Mouse (Mus musculus) kidney, embryonic 16.5 days (tissue): Measurements from ENCODE around the gene Gm9268. TPM values are rescaled to one million over a fixed set of nuclear protein-coding genes. Genes with fewer than 3 reads are reported as not detected.
"Not testable (repeated sequence)": the region's sequence is repeated elsewhere in the genome, so short reads cannot be mapped to it uniquely, and the experiment has no call there.

Experiments
- ATAC-seq: fragments of 200-750 bp; cut with Nextera tagmentation; 2 replicates; pipeline ENCODE4 v1.8.0; 2017; ENCODE audit warnings: moderate TSS enrichment; ENCODE audit not compliant: low FRiP score, low TSS enrichment
- H3K27ac ChIP-seq: fragments of 300-500 bp; sonication (generic); 2 replicates; pipeline ENCODE4 v1.5.1; 2014; ENCODE audit warnings: low read length
- H3K27me3 ChIP-seq: fragments of 300-500 bp; sonication (generic); 2 replicates; pipeline ENCODE4 v1.6.1; 2014; ENCODE audit warnings: low read length, control low read depth, mixed read lengths; ENCODE audit not compliant: insufficient read depth
- H3K36me3 ChIP-seq: fragments of 300-500 bp; sonication (generic); 2 replicates; pipeline ENCODE4 v1.6.1; 2014; ENCODE audit warnings: low read length, control low read depth, mixed read lengths; ENCODE audit not compliant: insufficient read depth
- H3K4me1 ChIP-seq: fragments of 300-500 bp; sonication (generic); 2 replicates; pipeline ENCODE4 v1.6.1; 2014; ENCODE audit warnings: low read length, control low read depth, mixed read lengths; ENCODE audit not compliant: insufficient read depth
- H3K4me2 ChIP-seq: fragments of 300-500 bp; sonication (generic); replicated peaks from 2 replicates; pipeline ENCODE4 v1.6.1; 2014; ENCODE audit warnings: low read depth, low read length
- H3K4me3 ChIP-seq: fragments of 300-500 bp; sonication (generic); 2 replicates; pipeline ENCODE4 v1.5.1; 2014; ENCODE audit warnings: mild to moderate bottlenecking, low read length
- H3K9ac ChIP-seq: fragments of 300-500 bp; sonication (generic); replicated peaks from 2 replicates; pipeline ENCODE4 v1.6.1; 2014; ENCODE audit warnings: low read length
- H3K9me3 ChIP-seq: fragments of 300-500 bp; sonication (generic); 2 replicates; pipeline ENCODE4 v1.6.1; 2016; ENCODE audit warnings: low read length, control low read depth
- WGBS: fragments of 180-500 bp; shearing (Covaris S2); extraction: QIAGEN DNeasy Blood & Tissue Kit; methylation state at CpG from one replicate; pipeline ENCODE4 v1.1.7; 2014; 5-methylcytosine and 5-hydroxymethylcytosine counted together
- polyA plus RNA-seq: library from polyadenylated mRNA; unstranded; fragments of >200 nt; fragmentation: Nextera tagmentation; extraction: Ambion mirVana; gene quantifications from 2 replicates; pipeline ENCODE4 v1.2.1, GENCODE M21; 2015

Gm9268 gene
- not detected in 2 replicates for polyA plus RNA-seq

GRCm38 (mm10) chr7:43018465-43018864, at the start of gene Gm9268:
TSS of gene Gm9268 (plus strand) at chr7:43018765.
- not testable (repeated sequence) for H3K36me3 ChIP-seq, H3K9ac ChIP-seq, H3K4me2 ChIP-seq, H3K4me3 ChIP-seq, H3K4me1 ChIP-seq, ATAC-seq, H3K27ac ChIP-seq, H3K9me3 ChIP-seq, H3K27me3 ChIP-seq
- no CpG with 5 or more reads among the region's 1 CpGs for WGBS

GRCm38 (mm10) chr7:42980098-42980497, 38.5 kb upstream of the Gm9268 start:
- 86% methylated on average over 11 of the region's 11 CpGs for WGBS
- ATAC-seq: no peak
- no peak overlapping the region for H3K9ac ChIP-seq
- no peaks in the 10 kb centered on the region for H3K27me3 ChIP-seq
- H3K4me3 ChIP-seq: no peak overlapping the region
- H3K36me3 ChIP-seq: no peaks in the 10 kb centered on the region
- no peak overlapping the region for H3K4me2 ChIP-seq
- peaks cover 51% of the 10 kb centered on the region for H3K9me3 ChIP-seq
- no peaks in the 10 kb centered on the region for H3K4me1 ChIP-seq
- no peak overlapping the region for H3K27ac ChIP-seq

GRCm38 (mm10) chr7:42980739-42981138, 37.8 kb upstream of the Gm9268 start:
- Histone ChIP-seq H3K27ac (no peak overlapping the region), H3K4me1 (no peaks in the 10 kb centered on the region), H3K27me3 (no peaks in the 10 kb centered on the region), H3K36me3 (no peaks in the 10 kb centered on the region), H3K9me3 (peaks cover 50% of the 10 kb centered on the region), H3K9ac (no peak overlapping the region), H3K4me3 (no peak overlapping the region), H3K4me2 (no peak overlapping the region)
- no peak for ATAC-seq
- 89% methylated on average over 10 of the region's 10 CpGs for WGBS

- no peak for ATAC-seq
- Histone ChIP-seq H3K9me3 (0 out of 2 replicates have a peak, but pooled peaks cover 7% of the 10 kb centered on the region), H3K9ac (no peak overlapping the region), H3K27ac (no peak overlapping the region), H3K27me3 (no peaks in the 10 kb centered on the region), H3K4me2 (no peak overlapping the region), H3K4me3 (no peak overlapping the region), H3K36me3 (no peaks in the 10 kb centered on the region), H3K4me1 (no peaks in the 10 kb centered on the region)
- WGBS: 87% methylated on average over 8 of the region's 8 CpGs
Observed at GRCm38 (mm10) chr7:43077831-43078230, 59.3 kb downstream of the Gm9268 start.

Other genes with a start within 250 kb of the Gm9268 start
- gene Vmn2r62, start 225.2 kb upstream of the Gm9268 start, polyA plus RNA-seq: not detected in 2 replicates
- not detected in 2 replicates for gene Gm2381, start 151.5 kb upstream of the Gm9268 start, polyA plus RNA-seq
- not detected in 2 replicates for gene Vmn2r63, start 84.9 kb upstream of the Gm9268 start, polyA plus RNA-seq
- gene Zfp936, start 95.5 kb downstream of the Gm9268 start, polyA plus RNA-seq: not detected in 2 replicates